Mouse (Mus musculus) MEL (cell line): ENCODE measurements at regions not wholly inside any gene's neighbourhood (a gene's known extent, or its start where the extent isn't known, plus 50 kb on each side); places are given as distances from the start of the nearest gene placed in this dataset.

Source experiments
- DNase-seq: peaks from one replicate; pipeline ENCODE4 v3.0.0; 2011; ENCODE audit warnings: low read depth, low spot score
- H3K27ac ChIP-seq: 2 replicates; pipeline ENCODE4 v1.5.1; 2012; ENCODE audit warnings: low read depth, mild to moderate bottlenecking, control low read depth, low read length, moderate library complexity; ENCODE audit not compliant: control insufficient read depth
- H3K27me3 ChIP-seq, 2 experiments: fragments of 150-350 bp in 1 of 2; sonication (generic) in 1 of 2; 2 replicates each; pipeline ENCODE4 v1.6.1; 2012; ENCODE audit warnings: low read length in 2 of 2, mild to moderate bottlenecking in 2 of 2, improper control_type of control experiment in 1 of 2, moderate library complexity in 1 of 2; ENCODE audit not compliant: insufficient read depth in 2 of 2, control insufficient read depth in 1 of 2
- H3K36me3 ChIP-seq, 2 experiments: 2 replicates each; pipeline ENCODE4 v1.6.1; 2012 to 2014; ENCODE audit warnings: low read length in 2 of 2, improper control_type of control experiment in 1 of 2, inconsistent platforms in 1 of 2, mild to moderate bottlenecking in 1 of 2; ENCODE audit not compliant: insufficient read depth in 2 of 2, control insufficient read depth in 1 of 2
- H3K4me1 ChIP-seq, 2 experiments: fragments of 150-350 bp in 1 of 2; sonication (generic) in 1 of 2; 2 replicates each; pipeline ENCODE4 v1.6.1; 2012; ENCODE audit warnings: low read length in 2 of 2, improper control_type of control experiment in 1 of 2, mild to moderate bottlenecking in 1 of 2; ENCODE audit not compliant: insufficient read depth in 2 of 2, control insufficient read depth in 1 of 2
- H3K4me3 ChIP-seq, 2 experiments: fragments of 150-350 bp in 1 of 2; sonication (generic) in 1 of 2; 2 replicates each; pipeline ENCODE4 v1.5.1; 2012; ENCODE audit warnings: low read depth in 2 of 2, low read length in 2 of 2, mild to moderate bottlenecking in 2 of 2, moderate library complexity in 2 of 2, control low read depth in 1 of 2, improper control_type of control experiment in 1 of 2; ENCODE audit not compliant: control insufficient read depth in 1 of 2, insufficient read depth in 1 of 2
- H3K79me2 ChIP-seq: 2 replicates; pipeline ENCODE4 v1.6.1; 2012; ENCODE audit warnings: mild to moderate bottlenecking, low read length, moderate library complexity; ENCODE audit not compliant: control insufficient read depth, poor library complexity, insufficient read depth
- H3K9ac ChIP-seq: 2 replicates; pipeline ENCODE4 v1.6.1; 2012; ENCODE audit warnings: low read depth, mild to moderate bottlenecking, control low read depth, low read length, moderate library complexity; ENCODE audit not compliant: control insufficient read depth, poor library complexity, severe bottlenecking
- H3K9me3 ChIP-seq: fragments of 150-350 bp; sonication (generic); replicated peaks from 2 replicates; pipeline ENCODE4 v1.6.1; 2012; ENCODE audit warnings: mild to moderate bottlenecking, low read length, improper control_type of control experiment, moderate library complexity; ENCODE audit not compliant: insufficient read depth
- BHLHE40 ChIP-seq: IDR thresholded peaks from 2 replicates; pipeline ENCODE4 v1.6.1; 2012; ENCODE audit warnings: low read depth, mild to moderate bottlenecking, inconsistent platforms, low read length, improper control_type of control experiment, borderline replicate concordance
- CHD1 ChIP-seq: IDR thresholded peaks from 2 replicates; pipeline ENCODE4 v1.6.1; 2012; ENCODE audit warnings: low read depth, mild to moderate bottlenecking, inconsistent platforms, low read length, improper control_type of control experiment
- E2F4 ChIP-seq: IDR thresholded peaks from 2 replicates; pipeline ENCODE4 v1.6.1; 2011; ENCODE audit warnings: low read depth, low read length, improper control_type of control experiment, borderline replicate concordance
- ELF1 ChIP-seq: IDR thresholded peaks from 2 replicates; pipeline ENCODE4 v1.6.1; 2014; ENCODE audit warnings: low read depth, mild to moderate bottlenecking, inconsistent platforms, low read length, improper control_type of control experiment, moderate library complexity
- EP300 ChIP-seq, 2 experiments: IDR thresholded peaks; 2 replicates each; pipeline ENCODE4 v1.6.1; 2011; ENCODE audit warnings: improper control_type of control experiment in 2 of 2, low read length in 2 of 2, low read depth in 1 of 2, mild to moderate bottlenecking in 1 of 2
- GATA1 ChIP-seq: IDR thresholded peaks from 2 replicates; pipeline ENCODE4 v1.6.1; 2011; ENCODE audit warnings: low read depth, low read length, improper control_type of control experiment
- JUND ChIP-seq: IDR thresholded peaks from 2 replicates; pipeline ENCODE4 v1.6.1; 2011; ENCODE audit warnings: low read depth, mild to moderate bottlenecking, improper control_type of control experiment, low read length
- KAT2A ChIP-seq: conservative IDR thresholded peaks from 2 replicates; pipeline ENCODE4 v1.6.1; 2012; ENCODE audit warnings: low read depth, low read length, improper control_type of control experiment, inconsistent platforms
- MAFK ChIP-seq: IDR thresholded peaks from 2 replicates; pipeline ENCODE4 v1.6.1; 2011; ENCODE audit warnings: low read depth, mild to moderate bottlenecking, low read length, improper control_type of control experiment, borderline replicate concordance
- MAX ChIP-seq: IDR thresholded peaks from 2 replicates; pipeline ENCODE4 v1.6.1; 2011; ENCODE audit warnings: low read length, improper control_type of control experiment
- MEF2A ChIP-seq: IDR thresholded peaks from 2 replicates; pipeline ENCODE4 v1.6.1; 2014; ENCODE audit warnings: low read depth, mild to moderate bottlenecking, inconsistent platforms, low read length, improper control_type of control experiment; ENCODE audit not compliant: poor library complexity, insufficient replicate concordance, severe bottlenecking; ENCODE audit errors: extremely low read depth
- MXI1 ChIP-seq: IDR thresholded peaks from 2 replicates; pipeline ENCODE4 v1.6.1; 2011; ENCODE audit warnings: mild to moderate bottlenecking, low read depth, low read length, improper control_type of control experiment
- MYB ChIP-seq: IDR thresholded peaks from 2 replicates; pipeline ENCODE4 v1.6.1; 2011; ENCODE audit warnings: mild to moderate bottlenecking, low read depth, low read length, improper control_type of control experiment
- MYC ChIP-seq: IDR thresholded peaks from 2 replicates; pipeline ENCODE4 v1.6.1; 2011; ENCODE audit warnings: low read depth, mild to moderate bottlenecking, low read length, improper control_type of control experiment, moderate library complexity
- POLR2AphosphoS5 ChIP-seq: IDR thresholded peaks from 2 replicates; pipeline ENCODE4 v1.6.1; 2012; ENCODE audit warnings: low read depth, borderline replicate concordance, mild to moderate bottlenecking, inconsistent platforms, low read length, moderate library complexity, mixed read lengths
- RAD21 ChIP-seq: IDR thresholded peaks from 2 replicates; pipeline ENCODE4 v1.6.1; 2011; ENCODE audit warnings: mild to moderate bottlenecking, low read depth, low read length, improper control_type of control experiment
- SIN3A ChIP-seq: IDR thresholded peaks from 2 replicates; pipeline ENCODE4 v1.6.1; 2012; ENCODE audit warnings: low read length, improper control_type of control experiment, inconsistent platforms
- SMC3 ChIP-seq: IDR thresholded peaks from 2 replicates; pipeline ENCODE4 v1.6.1; 2011; ENCODE audit warnings: low read depth, low read length, improper control_type of control experiment
- TAL1 ChIP-seq: IDR thresholded peaks from 2 replicates; pipeline ENCODE4 v1.6.1; 2012; ENCODE audit warnings: mild to moderate bottlenecking, inconsistent platforms, low read length, moderate library complexity, mixed read lengths
- TCF12 ChIP-seq: IDR thresholded peaks from 2 replicates; pipeline ENCODE4 v1.6.1; 2014; ENCODE audit warnings: low read depth, mild to moderate bottlenecking, inconsistent platforms, low read length, improper control_type of control experiment, moderate library complexity
- UBTF ChIP-seq: IDR thresholded peaks from 2 replicates; pipeline ENCODE4 v1.6.1; 2012; ENCODE audit warnings: low read depth, mild to moderate bottlenecking, inconsistent platforms, low read length, improper control_type of control experiment, moderate library complexity, borderline replicate concordance; ENCODE audit not compliant: insufficient read depth
- USF2 ChIP-seq, 2 experiments: IDR thresholded peaks; 2 replicates each; pipeline ENCODE4 v1.6.1; 2011 to 2012; ENCODE audit warnings: improper control_type of control experiment in 2 of 2, low read length in 2 of 2, borderline replicate concordance in 1 of 2, inconsistent platforms in 1 of 2, low read depth in 1 of 2, mild to moderate bottlenecking in 1 of 2; ENCODE audit not compliant: insufficient read depth in 1 of 2
- ZC3H11A ChIP-seq: IDR thresholded peaks from 2 replicates; pipeline ENCODE4 v1.6.1; 2012; ENCODE audit warnings: low read depth, mild to moderate bottlenecking, inconsistent platforms, low read length, improper control_type of control experiment
- ZKSCAN1 ChIP-seq: IDR thresholded peaks from 2 replicates; pipeline ENCODE4 v1.6.1; 2012; ENCODE audit warnings: low read depth, mild to moderate bottlenecking, inconsistent platforms, low read length, improper control_type of control experiment, moderate library complexity
- ZMIZ1 ChIP-seq: IDR thresholded peaks from 2 replicates; pipeline ENCODE4 v1.6.1; 2012; ENCODE audit warnings: low read depth, mild to moderate bottlenecking, inconsistent platforms, low read length, improper control_type of control experiment, moderate library complexity
- ZNF384 ChIP-seq: IDR thresholded peaks from 2 replicates; pipeline ENCODE4 v1.6.1; 2012; ENCODE audit warnings: low read depth, mild to moderate bottlenecking, inconsistent platforms, low read length, improper control_type of control experiment

- Histone ChIP-seq H3K27ac (no peak overlapping the region), H3K4me1 (peaks cover 0 to 3% of the 10 kb centered on the region in 2 experiments; a peak in 1 of 4 replicates), H3K9me3 (no peaks in the 10 kb centered on the region), H3K79me2 (no peaks in the 10 kb centered on the region), H3K4me3 (no peak overlapping the region), H3K9ac (no peak overlapping the region), H3K36me3 (no peaks in the 10 kb centered on the region), H3K27me3 (no peaks in the 10 kb centered on the region)
- DNase-seq: no peak
- TF ChIP-seq JUND: no peak
- no peak for TF ChIP-seq MYB
- TF ChIP-seq EP300 (IDR thresholded peaks at IDR 0.05; ENCODE audit: low read depth in 1 of 2, low read length in 2 of 2): no peak
- no peak for TF ChIP-seq ZKSCAN1
- no peak for TF ChIP-seq ZMIZ1
- TF ChIP-seq BHLHE40: no peak
- TF ChIP-seq GATA1: no peak
- no peak for TF ChIP-seq E2F4
- TF ChIP-seq RAD21: no peak
- no peak for TF ChIP-seq SMC3
- TF ChIP-seq CHD1: no peak
Measured at GRCm38 (mm10) chr13:37658519-37658918, 119.7 kb upstream of the Rreb1 start.

- no peaks in the 10 kb centered on the region for H3K36me3 ChIP-seq
- no peaks in the 10 kb centered on the region for H3K9me3 ChIP-seq
- H3K4me1 ChIP-seq: 0 out of 4 replicates have a peak, but pooled peaks cover 0 to 3% of the 10 kb centered on the region in 2 experiments
- no peaks in the 10 kb centered on the region for H3K27me3 ChIP-seq
- H3K4me3 ChIP-seq: no peak overlapping the region
- no peak overlapping the region for H3K27ac ChIP-seq
- H3K9ac ChIP-seq: no peak overlapping the region
- TF ChIP-seq TCF12: no peak
- TF ChIP-seq KAT2A: no peak
- TF ChIP-seq MEF2A: no peak
- no peak for TF ChIP-seq JUND
- no peak for TF ChIP-seq MYC
- no peak for DNase-seq
- H3K79me2 ChIP-seq: no peaks in the 10 kb centered on the region
Measured at GRCm38 (mm10) chr13:37660083-37660482, 118.1 kb upstream of the Rreb1 start.

GRCm38 (mm10) chr13:37660668-37661067, 117.5 kb upstream of the Rreb1 start:
- no peaks in the 10 kb centered on the region for H3K79me2 ChIP-seq
- no peak overlapping the region for H3K9ac ChIP-seq
- no peak overlapping the region for H3K4me3 ChIP-seq
- H3K27ac ChIP-seq: no peak overlapping the region
- H3K27me3 ChIP-seq: no peaks in the 10 kb centered on the region
- H3K9me3 ChIP-seq: no peaks in the 10 kb centered on the region
- no peak for DNase-seq
- H3K4me1 ChIP-seq: peaks cover 0 to 4% of the 10 kb centered on the region in 2 experiments; a peak in 1 of 4 replicates
- no peaks in the 10 kb centered on the region for H3K36me3 ChIP-seq
- TF ChIP-seq ZNF384: no peak
- no peak for TF ChIP-seq JUND
- TF ChIP-seq MXI1: no peak
- no peak for TF ChIP-seq POLR2AphosphoS5
- TF ChIP-seq ZKSCAN1: no peak
- TF ChIP-seq SIN3A: no peak
- no peak for TF ChIP-seq TAL1
- no peak for TF ChIP-seq ELF1
- no peak for TF ChIP-seq BHLHE40
- TF ChIP-seq KAT2A: no peak
- no peak for TF ChIP-seq USF2 (IDR thresholded peaks at IDR 0.05; ENCODE audit: borderline replicate concordance in 1 of 2, insufficient read depth in 1 of 2, low read depth in 1 of 2, low read length in 2 of 2)
- TF ChIP-seq ZC3H11A: no peak
- TF ChIP-seq UBTF: no peak
- TF ChIP-seq MAFK: no peak
- no peak for TF ChIP-seq MAX
